Mouse (Mus musculus): ENCODE data around the gene Rnd2. TPM values are rescaled to one million over a fixed set of nuclear protein-coding genes. Genes with fewer than 3 reads are reported as not detected.

The Rnd2 gene
- polyA plus RNA-seq (2015; fragmentation: Nextera tagmentation; extraction: Ambion mirVana) = 23.5 and 26.4 TPM in 2 replicates

DNA sequence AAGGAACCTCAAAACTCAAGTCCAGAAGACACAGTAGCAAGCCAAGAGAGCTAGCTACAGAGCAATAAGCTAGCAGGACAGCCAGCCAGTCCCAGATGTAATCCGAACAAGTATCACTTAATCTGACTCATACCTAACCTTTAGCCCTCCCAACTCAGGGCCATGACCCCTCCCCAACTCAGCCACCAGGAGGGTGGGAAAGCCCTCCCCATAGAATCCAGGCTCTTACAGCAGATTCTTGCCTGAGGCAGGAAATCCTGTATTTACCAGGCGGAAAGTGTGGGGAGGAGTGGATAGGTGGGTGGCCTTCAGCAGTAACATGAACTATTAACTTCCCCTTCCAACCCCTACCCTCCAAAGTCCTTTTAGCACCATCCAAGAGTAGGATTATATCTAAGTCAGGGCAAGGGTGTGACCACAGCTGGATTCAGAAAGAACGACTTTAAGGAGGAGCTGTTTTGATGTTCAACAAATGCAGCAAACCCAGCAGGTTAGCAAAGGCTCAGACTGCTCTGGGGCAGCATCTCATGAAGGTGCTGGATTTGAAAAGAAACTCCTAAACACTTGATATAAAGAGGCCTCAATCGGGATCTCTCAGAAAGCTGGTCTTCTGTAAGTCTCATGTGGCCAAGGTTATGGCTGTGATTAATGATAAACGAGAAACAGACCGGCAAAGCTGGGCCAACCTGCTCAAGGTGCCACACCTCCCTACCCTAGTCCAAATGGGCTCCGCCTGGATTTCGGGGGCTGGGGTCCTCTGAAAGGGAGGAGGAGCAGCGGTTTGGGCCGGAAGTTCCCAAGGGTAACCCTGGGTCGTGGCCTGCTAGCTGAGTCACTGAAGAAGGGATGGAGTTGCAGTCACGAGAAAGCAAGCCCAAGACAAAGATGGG, at the start of gene Rnd2:
Gene Rnd2, plus strand, starts transcription at position 789 of the 890 bp plus-strand sequence.
- ATAC-seq (ENCODE audit: extremely low read depth, insufficient number of reproducible peaks, low FRiP score, low TSS enrichment) = no peak
- 12% methylated on average over 12 of the region's 12 CpGs for WGBS
- H3K9me3 ChIP-seq = no peaks in the 10 kb centered on the region

DNA sequence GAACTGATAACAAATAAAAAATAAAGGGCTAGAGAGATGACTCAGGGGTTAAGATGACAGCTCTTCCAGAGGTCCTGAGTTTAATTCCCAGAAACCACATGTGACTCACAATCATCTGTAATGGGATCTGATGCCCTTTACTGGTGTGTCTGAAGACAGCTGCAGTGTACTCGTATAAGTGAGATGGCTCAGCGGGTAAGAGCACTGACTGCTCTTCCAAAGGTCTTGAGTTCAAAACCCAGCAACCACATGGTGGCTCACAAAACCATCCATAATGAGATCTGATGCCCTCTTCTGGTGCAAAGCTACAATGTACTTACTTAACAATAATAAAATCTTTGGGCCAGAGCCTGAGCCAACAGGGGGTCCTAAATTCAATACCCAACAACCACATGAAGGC, 49.5 kb upstream of the Rnd2 start:
- no peak overlapping the region for H3K4me2 ChIP-seq
- no peaks in the 10 kb centered on the region for H3K27me3 ChIP-seq (replicated peaks)
- 86% methylated on average over 2 of the region's 2 CpGs for WGBS
- peaks cover 13% of the 10 kb centered on the region for H3K4me1 ChIP-seq
- H3K27ac ChIP-seq (replicated peaks) = no peak overlapping the region
- H3K36me3 ChIP-seq = peaks cover 55% of the 10 kb centered on the region
- H3K9me3 ChIP-seq = no peaks in the 10 kb centered on the region
- ATAC-seq (ENCODE audit: extremely low read depth, insufficient number of reproducible peaks, low FRiP score, low TSS enrichment) = no peak
- no peak overlapping the region for H3K9ac ChIP-seq
- H3K4me3 ChIP-seq = no peak overlapping the region

More for the DNA sequence above, at the start of gene Rnd2:
- H3K36me3 ChIP-seq = peaks cover 35% of the 10 kb centered on the region
- peak within 1 kb of the TSS; percentile 92 for H3K4me3 ChIP-seq
- H3K4me2 ChIP-seq = peak within 1 kb of the TSS; percentile 93
- H3K9ac ChIP-seq = peak within 1 kb of the TSS; percentile 91
- peaks cover 57% of the 10 kb centered on the region for H3K4me1 ChIP-seq
- H3K27ac ChIP-seq (replicated peaks) = peak within 1 kb of the TSS; percentile 87
- no peaks in the 10 kb centered on the region for H3K27me3 ChIP-seq (replicated peaks)

DNA sequence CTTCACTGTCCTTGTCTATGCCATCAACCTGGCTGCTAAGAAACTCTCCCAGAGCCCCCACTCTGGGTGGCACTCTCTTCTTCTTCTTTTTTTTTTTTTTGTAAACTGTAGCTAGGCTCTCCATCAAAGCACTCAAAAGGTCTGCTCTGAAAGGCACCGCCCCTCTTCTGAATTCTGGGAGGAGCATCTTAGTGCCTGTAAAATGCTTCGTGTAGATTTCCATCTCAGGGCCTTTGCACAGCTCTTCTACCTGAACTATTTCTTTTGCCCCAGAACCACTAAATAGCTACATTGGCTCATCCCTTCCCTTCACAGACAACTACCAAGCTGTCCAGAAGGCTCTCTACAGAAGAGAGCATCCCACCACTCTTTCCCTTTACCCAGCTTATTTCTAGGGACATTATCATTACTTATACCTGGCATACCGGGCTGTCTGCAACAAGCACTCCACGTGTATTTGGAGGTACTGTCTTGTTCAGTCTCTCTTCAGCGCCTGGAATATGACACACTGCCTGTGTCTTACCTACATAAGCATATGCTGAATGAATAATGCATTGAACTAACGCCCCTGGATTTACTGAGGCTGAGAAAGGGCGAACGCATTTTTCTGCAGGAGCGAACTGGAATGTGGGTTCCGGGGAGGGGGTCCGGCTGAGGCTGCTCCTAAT, 48.2 kb upstream of the Rnd2 start:
- peak; percentile 29 for ATAC-seq (ENCODE audit: extremely low read depth, insufficient number of reproducible peaks, low FRiP score, low TSS enrichment)
- WGBS = 3% methylated on average over 11 of the region's 11 CpGs
- H3K27ac ChIP-seq (replicated peaks) = peak overlapping the region; percentile 73
- H3K4me2 ChIP-seq = peak overlapping the region; percentile 93
- no peaks in the 10 kb centered on the region for H3K27me3 ChIP-seq (replicated peaks)
- H3K36me3 ChIP-seq = peaks cover 55% of the 10 kb centered on the region
- H3K9me3 ChIP-seq = no peaks in the 10 kb centered on the region
- H3K4me3 ChIP-seq = peak overlapping the region; percentile 90
- H3K4me1 ChIP-seq = peaks cover 13% of the 10 kb centered on the region
- peak overlapping the region; percentile 91 for H3K9ac ChIP-seq

DNA sequence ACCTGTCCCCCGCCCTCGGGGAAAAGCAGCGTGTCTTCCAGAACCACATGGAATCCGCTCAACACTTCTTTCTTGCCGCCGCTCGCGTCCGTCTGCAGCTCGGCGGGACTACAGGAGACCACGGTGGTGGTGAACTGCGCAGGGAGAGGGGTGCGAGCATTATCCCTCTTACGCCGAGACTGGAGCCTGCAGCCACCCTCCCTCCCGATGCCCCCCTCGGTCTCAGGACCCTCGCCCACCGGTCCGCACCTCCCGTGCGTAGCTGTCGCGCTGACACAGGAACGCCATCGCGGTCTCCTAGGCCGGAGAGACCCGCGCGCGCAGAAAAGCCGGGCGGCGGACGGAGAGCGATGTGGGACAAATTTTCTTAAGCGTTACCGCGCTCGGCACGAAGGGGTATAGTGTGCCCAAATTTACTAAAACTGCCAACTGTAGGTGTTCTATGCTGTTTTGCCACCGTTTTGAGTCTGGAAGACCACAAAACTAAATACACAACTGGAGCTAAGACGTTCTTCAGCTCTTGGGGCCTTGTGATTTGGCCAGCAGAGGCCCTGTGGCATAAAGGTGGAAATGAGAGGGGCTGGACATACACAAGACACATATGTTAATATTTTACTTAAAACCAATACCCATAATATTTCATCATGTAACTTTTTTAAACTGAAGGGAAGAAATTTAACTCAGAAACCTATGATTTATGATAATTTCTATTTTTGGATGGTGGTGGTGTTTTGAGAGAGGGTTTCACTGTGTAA, 47.5 kb upstream of the Rnd2 start, which contains the start of gene Aarsd1:
Gene Aarsd1, minus strand, starts transcription at position 515 of the 755 bp plus-strand sequence.
- H3K27ac ChIP-seq (replicated peaks) = peak within 1 kb of the TSS; percentile 73
- no peaks in the 10 kb centered on the region for H3K27me3 ChIP-seq (replicated peaks)
- peaks cover 18% of the 10 kb centered on the region for H3K4me1 ChIP-seq
- peak within 1 kb of the TSS; percentile 91 for H3K9ac ChIP-seq
- peak within 1 kb of the TSS; percentile 93 for H3K4me2 ChIP-seq
- peaks cover 52% of the 10 kb centered on the region for H3K36me3 ChIP-seq
- under 1% methylated on average over 45 of the region's 45 CpGs for WGBS
- no peaks in the 10 kb centered on the region for H3K9me3 ChIP-seq
- peak within 1 kb of the TSS; percentile 90 for H3K4me3 ChIP-seq
- ATAC-seq (ENCODE audit: extremely low read depth, insufficient number of reproducible peaks, low FRiP score, low TSS enrichment) = peak; percentile 44; the same call in 1 of the 2 replicates

DNA sequence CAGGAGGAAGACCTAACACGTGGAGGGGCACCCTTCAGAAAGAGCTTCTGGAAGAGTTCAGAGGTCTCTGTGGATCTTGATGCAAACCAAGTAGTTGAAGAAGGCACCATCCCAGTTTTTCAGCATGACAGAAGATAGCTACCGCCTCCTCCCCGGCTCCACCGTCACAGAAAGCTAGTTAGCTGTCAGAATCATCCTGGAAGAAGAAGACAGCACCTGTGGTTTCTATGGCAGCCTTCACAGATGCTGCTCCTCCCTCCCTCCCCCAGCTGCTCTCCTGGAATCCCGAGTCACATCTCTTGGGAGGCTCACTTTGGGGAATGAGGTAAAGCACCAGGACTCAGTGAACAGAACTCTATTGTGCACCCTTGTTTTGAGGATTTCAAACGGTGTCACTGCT, 45.8 kb upstream of the Rnd2 start:
- Histone ChIP-seq H3K36me3 (peaks cover 38% of the 10 kb centered on the region), H3K27ac (replicated peaks) (no peak overlapping the region), H3K9ac (no peak overlapping the region), H3K9me3 (no peaks in the 10 kb centered on the region), H3K27me3 (replicated peaks) (no peaks in the 10 kb centered on the region), H3K4me3 (no peak overlapping the region), H3K4me1 (peaks cover 31% of the 10 kb centered on the region), H3K4me2 (no peak overlapping the region)
- ATAC-seq (ENCODE audit: extremely low read depth, insufficient number of reproducible peaks, low FRiP score, low TSS enrichment) = no peak
- WGBS = 45% methylated on average over 6 of the region's 6 CpGs

DNA sequence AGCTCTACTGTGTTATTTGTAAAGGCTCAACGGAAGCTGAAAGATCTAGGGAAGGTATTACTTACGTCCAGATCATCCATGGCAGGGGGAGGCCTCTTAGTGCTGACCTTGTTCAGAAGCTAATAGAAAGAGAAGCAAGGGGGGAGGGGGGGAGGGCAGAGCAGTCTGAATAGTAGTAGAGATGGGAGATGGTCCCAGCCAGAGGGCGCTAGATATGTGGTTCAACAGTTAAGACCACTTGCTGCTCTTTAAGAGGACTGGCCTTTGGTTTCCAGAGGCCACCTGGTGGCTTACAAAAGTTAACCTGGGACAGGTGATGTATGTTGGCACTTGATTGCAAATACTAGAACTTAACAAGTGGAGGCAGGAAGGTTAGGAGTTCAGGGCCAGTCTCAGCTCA, 45.2 kb upstream of the Rnd2 start:
- Histone ChIP-seq H3K9me3 (no peaks in the 10 kb centered on the region), H3K27me3 (replicated peaks) (no peaks in the 10 kb centered on the region), H3K9ac (no peak overlapping the region), H3K27ac (replicated peaks) (no peak overlapping the region), H3K4me3 (no peak overlapping the region), H3K4me1 (peaks cover 31% of the 10 kb centered on the region), H3K4me2 (no peak overlapping the region), H3K36me3 (peaks cover 36% of the 10 kb centered on the region)
- no peak for ATAC-seq (ENCODE audit: extremely low read depth, insufficient number of reproducible peaks, low FRiP score, low TSS enrichment)
- 22% methylated on average over 3 of the region's 3 CpGs for WGBS

DNA sequence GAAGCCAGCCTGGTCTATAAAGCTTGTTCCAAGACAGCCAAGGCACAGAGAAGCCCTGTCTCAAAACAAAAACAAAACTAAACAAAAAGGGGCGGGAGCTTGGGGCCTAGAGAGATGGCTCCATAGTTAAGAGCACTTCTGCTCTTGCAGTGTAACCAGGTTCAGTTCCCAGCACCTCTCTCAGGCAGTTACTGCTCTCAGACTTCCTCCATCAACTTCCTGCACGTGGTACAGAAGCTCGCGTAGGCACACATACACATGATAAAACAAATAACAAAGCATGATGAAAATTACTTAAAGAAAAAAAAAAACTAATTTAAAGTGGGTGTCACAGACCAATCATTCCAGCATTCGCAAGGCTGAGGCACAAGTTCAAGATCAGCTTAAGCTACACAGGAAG, 44.7 kb upstream of the Rnd2 start:
- Histone ChIP-seq H3K27ac (replicated peaks) (no peak overlapping the region), H3K9ac (no peak overlapping the region), H3K9me3 (no peaks in the 10 kb centered on the region), H3K4me3 (no peak overlapping the region), H3K36me3 (peaks cover 36% of the 10 kb centered on the region), H3K27me3 (replicated peaks) (no peaks in the 10 kb centered on the region), H3K4me1 (peaks cover 31% of the 10 kb centered on the region), H3K4me2 (no peak overlapping the region)
- 83% methylated on average over 5 of the region's 5 CpGs for WGBS
- ATAC-seq (ENCODE audit: extremely low read depth, insufficient number of reproducible peaks, low FRiP score, low TSS enrichment) = no peak

DNA sequence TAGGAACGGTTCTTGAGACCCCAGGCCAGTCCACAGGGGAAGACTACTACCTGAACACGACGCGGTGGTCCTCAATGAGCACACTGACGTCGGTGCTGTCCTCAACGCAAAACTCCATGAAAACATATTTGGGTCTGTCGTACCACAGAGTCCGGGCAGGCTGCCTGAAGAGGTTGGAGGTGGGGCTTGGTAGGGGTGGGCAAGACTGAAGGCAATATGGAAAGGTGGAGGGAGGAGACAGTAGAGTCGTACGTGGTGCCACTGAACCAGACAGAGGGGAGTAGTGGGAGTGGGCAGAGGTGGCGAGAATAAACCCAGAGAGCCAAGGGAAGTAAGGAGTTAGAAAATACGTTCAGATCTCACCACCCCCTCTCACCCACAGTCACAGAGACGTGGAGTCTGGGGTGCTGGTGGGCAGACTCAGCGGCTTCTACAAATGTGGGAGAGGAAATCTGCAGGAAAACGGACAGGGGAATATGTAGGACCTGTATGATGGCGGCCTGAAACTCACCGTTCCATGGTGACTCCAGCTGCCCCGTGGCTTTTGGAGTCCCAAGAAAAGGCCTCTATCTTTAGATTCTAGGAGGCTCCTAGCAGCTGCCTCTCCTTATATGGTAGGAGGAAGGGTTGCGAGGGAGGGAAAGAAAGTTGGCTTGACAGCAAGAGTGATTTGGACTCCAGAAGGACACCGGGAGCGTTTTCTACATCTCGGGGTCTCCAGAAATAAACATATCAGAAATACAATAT, 40.5 kb upstream of the Rnd2 start, which contains the start of gene Gm27029:
Gene Gm27029, minus strand, starts transcription at position 692 of the 747 bp plus-strand sequence.
- peak; percentile 44 for ATAC-seq (ENCODE audit: extremely low read depth, insufficient number of reproducible peaks, low FRiP score, low TSS enrichment)
- Histone ChIP-seq H3K9me3 (no peaks in the 10 kb centered on the region), H3K4me1 (peaks cover 37% of the 10 kb centered on the region), H3K36me3 (peaks cover 29% of the 10 kb centered on the region), H3K27me3 (replicated peaks) (no peaks in the 10 kb centered on the region), H3K4me2 (peak within 1 kb of the TSS; percentile 85), H3K9ac (peak within 1 kb of the TSS; percentile 91), H3K4me3 (peak within 1 kb of the TSS; percentile 94), H3K27ac (replicated peaks) (peak within 1 kb of the TSS; percentile 99)
- 2% methylated on average over 23 of the region's 23 CpGs for WGBS

DNA sequence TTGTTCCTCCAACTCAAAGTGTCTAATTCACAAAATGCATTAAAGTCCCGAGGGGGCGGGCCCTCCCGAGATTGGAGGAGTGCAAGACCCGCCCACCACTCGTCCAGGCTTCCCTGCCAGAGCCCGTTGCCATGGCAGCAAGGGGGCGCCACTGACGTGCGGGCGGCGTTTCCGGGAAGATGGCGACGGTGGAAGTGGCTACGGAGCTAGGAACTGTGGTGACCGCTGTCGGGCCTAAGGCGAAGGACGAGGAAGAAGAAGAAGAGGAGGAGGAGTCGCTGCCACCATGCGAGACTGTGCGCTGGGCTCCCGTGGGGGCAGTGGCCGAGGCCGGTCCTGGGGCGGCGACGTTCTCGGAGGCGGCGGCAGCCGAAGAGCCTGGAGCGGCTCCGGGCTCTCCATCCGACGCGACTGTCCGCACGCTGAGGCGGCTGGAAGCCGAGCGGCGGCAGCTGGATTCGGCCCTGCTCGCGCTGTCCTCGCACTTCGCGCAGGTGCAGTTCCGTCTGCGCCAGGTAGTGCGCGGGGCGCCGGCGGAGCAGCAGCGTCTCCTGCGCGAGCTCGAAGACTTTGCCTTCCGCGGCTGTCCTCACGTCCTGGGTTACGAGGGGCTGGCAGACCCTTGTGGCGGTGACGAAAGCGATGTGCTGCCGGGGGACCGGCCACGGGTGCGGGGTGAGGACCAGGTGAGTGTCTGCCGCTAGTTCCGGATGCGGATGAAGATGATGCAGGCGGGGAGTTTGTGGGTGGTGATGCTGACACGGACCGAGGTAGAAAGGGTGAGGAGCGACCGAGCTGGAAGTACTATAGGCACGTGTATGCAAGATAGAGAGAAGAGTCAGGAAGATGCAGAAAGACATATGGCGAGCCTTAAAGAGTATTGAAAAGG, 39.6 kb upstream of the Rnd2 start, which contains the start of the genes Rundc1 and Ptges3l:
Gene Rundc1, plus strand, starts transcription at position 161 of the 889 bp plus-strand sequence.
Gene Ptges3l, minus strand, starts transcription at position 409 of the 889 bp plus-strand sequence.
- ATAC-seq (ENCODE audit: extremely low read depth, insufficient number of reproducible peaks, low FRiP score, low TSS enrichment) = peak; percentile 82
- Histone ChIP-seq H3K4me3 (peak within 1 kb of the TSS; percentile 94), H3K27me3 (replicated peaks) (no peaks in the 10 kb centered on the region), H3K9me3 (no peaks in the 10 kb centered on the region), H3K36me3 (peaks cover 29% of the 10 kb centered on the region), H3K27ac (replicated peaks) (peak within 1 kb of the TSS; percentile 99), H3K4me2 (peak within 1 kb of the TSS; percentile 85), H3K4me1 (peaks cover 37% of the 10 kb centered on the region), H3K9ac (peak within 1 kb of the TSS; percentile 91)
- under 1% methylated on average over 81 of the region's 81 CpGs for WGBS

Data from heart, embryonic 13.5 days (tissue).